Mouse (Mus musculus) kidney, embryonic 16.5 days (tissue): Measurements from ENCODE around the gene Arhgef6. TPM values are rescaled to one million over a fixed set of nuclear protein-coding genes. Genes with fewer than 3 reads are reported as not detected.

Experiments
- ATAC-seq: fragments of 200-750 bp; cut with Nextera tagmentation; 2 replicates; pipeline ENCODE4 v1.8.0; 2017; ENCODE audit warnings: moderate TSS enrichment; ENCODE audit not compliant: low FRiP score, low TSS enrichment
- H3K27ac ChIP-seq: fragments of 300-500 bp; sonication (generic); 2 replicates; pipeline ENCODE4 v1.5.1; 2014; ENCODE audit warnings: low read length
- H3K27me3 ChIP-seq: fragments of 300-500 bp; sonication (generic); 2 replicates; pipeline ENCODE4 v1.6.1; 2014; ENCODE audit warnings: low read length, control low read depth, mixed read lengths; ENCODE audit not compliant: insufficient read depth
- H3K36me3 ChIP-seq: fragments of 300-500 bp; sonication (generic); 2 replicates; pipeline ENCODE4 v1.6.1; 2014; ENCODE audit warnings: low read length, control low read depth, mixed read lengths; ENCODE audit not compliant: insufficient read depth
- H3K4me1 ChIP-seq: fragments of 300-500 bp; sonication (generic); 2 replicates; pipeline ENCODE4 v1.6.1; 2014; ENCODE audit warnings: low read length, control low read depth, mixed read lengths; ENCODE audit not compliant: insufficient read depth
- H3K4me2 ChIP-seq: fragments of 300-500 bp; sonication (generic); replicated peaks from 2 replicates; pipeline ENCODE4 v1.6.1; 2014; ENCODE audit warnings: low read depth, low read length
- H3K4me3 ChIP-seq: fragments of 300-500 bp; sonication (generic); 2 replicates; pipeline ENCODE4 v1.5.1; 2014; ENCODE audit warnings: mild to moderate bottlenecking, low read length
- H3K9ac ChIP-seq: fragments of 300-500 bp; sonication (generic); replicated peaks from 2 replicates; pipeline ENCODE4 v1.6.1; 2014; ENCODE audit warnings: low read length
- H3K9me3 ChIP-seq: fragments of 300-500 bp; sonication (generic); 2 replicates; pipeline ENCODE4 v1.6.1; 2016; ENCODE audit warnings: low read length, control low read depth
- WGBS: fragments of 180-500 bp; shearing (Covaris S2); extraction: QIAGEN DNeasy Blood & Tissue Kit; methylation state at CpG from one replicate; pipeline ENCODE4 v1.1.7; 2014; 5-methylcytosine and 5-hydroxymethylcytosine counted together
- polyA plus RNA-seq: library from polyadenylated mRNA; unstranded; fragments of >200 nt; fragmentation: Nextera tagmentation; extraction: Ambion mirVana; gene quantifications from 2 replicates; pipeline ENCODE4 v1.2.1, GENCODE M21; 2015

Arhgef6 gene
- 3.9 and 4.1 TPM in 2 replicates for polyA plus RNA-seq

DNA sequence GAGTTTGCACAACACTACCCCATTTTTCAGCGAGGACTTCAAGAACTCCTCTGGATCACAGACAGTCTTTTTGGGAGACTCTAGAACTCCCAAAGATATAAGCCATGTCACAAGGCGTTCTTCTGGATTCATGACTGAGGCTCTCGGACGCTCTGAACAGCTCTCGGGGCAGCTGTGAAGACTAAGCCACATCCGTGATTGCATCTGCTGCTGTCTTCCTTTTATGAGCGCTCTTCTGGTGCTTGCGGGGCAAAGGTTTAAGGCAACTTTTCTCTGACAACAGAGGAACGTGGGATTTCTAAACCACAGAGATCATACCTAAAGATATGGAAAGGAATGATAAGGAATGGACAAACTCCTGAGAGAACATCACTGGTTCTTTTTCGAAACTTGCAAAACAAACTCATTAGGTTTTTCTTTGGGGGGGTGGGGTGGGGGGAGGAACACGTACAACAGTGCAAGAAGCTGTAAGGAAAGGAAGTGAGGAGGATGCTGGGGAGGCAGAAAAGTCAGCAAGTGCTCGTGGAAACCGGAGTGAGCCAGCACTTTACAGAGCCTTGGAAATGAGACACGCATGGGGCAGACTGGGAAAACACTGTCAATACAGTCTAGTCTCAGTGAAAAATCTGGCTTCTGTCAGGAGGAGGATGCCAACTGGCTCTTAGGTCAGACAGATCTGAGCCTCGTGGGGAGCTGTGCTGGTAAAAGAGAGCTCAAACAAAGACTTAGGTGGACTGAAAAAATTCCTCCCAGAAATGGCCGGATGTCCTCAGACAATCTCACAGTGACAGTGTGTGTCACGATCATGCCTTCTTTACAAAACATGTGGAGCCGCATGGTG is at the start of gene Arhgef6:
Gene Arhgef6 (minus strand): TSS at position 359 of the 841 bp plus-strand sequence.
- Histone ChIP-seq H3K36me3 (no peaks in the 10 kb centered on the region), H3K27me3 (no peaks in the 10 kb centered on the region), H3K4me3 (no peak within 1 kb of the TSS), H3K9ac (no peak within 1 kb of the TSS), H3K4me2 (no peak within 1 kb of the TSS; the same call in 1 of the 2 replicates), H3K4me1 (no peaks in the 10 kb centered on the region), H3K27ac (no peak within 1 kb of the TSS), H3K9me3 (no peaks in the 10 kb centered on the region)
- no peak for ATAC-seq
- WGBS = 49% methylated on average over 18 of the region's 18 CpGs

DNA sequence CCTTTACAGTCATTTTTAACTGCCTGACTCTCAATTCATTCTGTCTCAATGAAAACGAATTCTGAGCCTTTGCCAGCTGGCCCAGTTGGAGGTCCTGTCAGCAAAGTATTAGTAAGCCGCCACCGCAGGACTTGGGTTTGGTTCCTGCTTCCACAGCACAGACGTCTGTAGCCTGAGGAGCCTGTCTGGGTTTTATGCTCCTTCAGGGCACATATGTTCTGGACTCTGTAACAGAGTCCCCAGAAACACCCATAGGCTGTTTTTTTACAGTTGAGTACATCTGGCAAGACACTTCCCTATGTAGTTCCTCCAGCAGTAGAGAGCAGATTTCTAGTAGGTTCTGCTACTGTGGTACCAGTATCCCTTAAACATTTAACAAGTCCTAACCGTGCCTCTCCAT is 42.4 kb upstream of the Arhgef6 start:
- Histone ChIP-seq H3K36me3 (peaks cover 45% of the 10 kb centered on the region), H3K27me3 (no peaks in the 10 kb centered on the region), H3K4me1 (no peaks in the 10 kb centered on the region), H3K9me3 (no peaks in the 10 kb centered on the region), H3K9ac (no peak overlapping the region), H3K4me3 (no peak overlapping the region), H3K27ac (no peak overlapping the region), H3K4me2 (no peak overlapping the region)
- WGBS = 81% methylated on average over 5 of the region's 5 CpGs
- no peak for ATAC-seq

DNA sequence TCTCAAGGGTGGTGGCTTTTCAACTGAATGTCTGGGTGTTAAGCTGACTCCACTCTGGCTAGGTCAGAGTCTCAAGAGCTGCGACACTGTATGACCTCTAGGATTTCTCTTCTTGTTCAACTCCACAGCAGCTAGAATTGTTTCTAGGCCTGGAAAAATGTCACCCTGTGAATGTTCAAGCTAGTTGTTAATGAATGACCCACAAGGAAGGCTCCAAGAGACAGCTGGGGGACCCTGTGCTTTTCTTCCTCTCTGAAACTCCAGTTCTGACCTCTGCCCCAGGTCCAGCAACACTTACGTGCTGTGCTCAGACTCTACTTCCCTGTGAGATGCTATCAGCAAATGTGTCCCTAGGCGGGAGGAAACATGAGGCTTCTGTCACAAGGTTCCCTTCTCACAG is 40.0 kb upstream of the Arhgef6 start:
- Histone ChIP-seq H3K36me3 (peaks cover 30% of the 10 kb centered on the region), H3K27ac (no peak overlapping the region), H3K9ac (no peak overlapping the region), H3K27me3 (no peaks in the 10 kb centered on the region), H3K4me3 (no peak overlapping the region), H3K9me3 (no peaks in the 10 kb centered on the region), H3K4me2 (no peak overlapping the region), H3K4me1 (no peaks in the 10 kb centered on the region)
- 78% methylated on average over 3 of the region's 3 CpGs for WGBS
- peak; percentile 71; the same call in 1 of the 2 replicates for ATAC-seq

DNA sequence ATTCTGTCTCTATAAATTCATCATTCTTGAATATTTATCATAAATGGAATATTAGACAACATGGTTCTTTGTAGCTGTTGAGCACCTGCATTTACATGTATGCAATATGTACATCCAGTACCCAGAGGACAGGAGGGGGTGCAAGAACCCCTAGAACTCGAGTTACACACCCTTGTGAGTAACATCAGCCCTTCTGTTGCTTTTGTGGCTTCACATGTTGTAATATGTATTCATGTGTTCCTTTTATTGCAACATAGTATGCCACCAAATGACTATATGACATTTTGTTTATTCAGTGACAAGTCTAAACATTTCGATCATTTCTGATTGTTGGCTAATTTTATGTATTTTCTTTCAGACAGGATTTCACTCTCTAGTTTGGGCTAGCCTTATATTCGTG is 38.6 kb upstream of the Arhgef6 start:
- Histone ChIP-seq H3K9ac (no peak overlapping the region), H3K9me3 (no peaks in the 10 kb centered on the region), H3K36me3 (peaks cover 26% of the 10 kb centered on the region), H3K27me3 (no peaks in the 10 kb centered on the region), H3K27ac (no peak overlapping the region), H3K4me1 (no peaks in the 10 kb centered on the region), H3K4me2 (no peak overlapping the region), H3K4me3 (no peak overlapping the region)
- 71% methylated on average over 3 of the region's 3 CpGs for whole genome bisulfite sequencing
- ATAC-seq = no peak

DNA sequence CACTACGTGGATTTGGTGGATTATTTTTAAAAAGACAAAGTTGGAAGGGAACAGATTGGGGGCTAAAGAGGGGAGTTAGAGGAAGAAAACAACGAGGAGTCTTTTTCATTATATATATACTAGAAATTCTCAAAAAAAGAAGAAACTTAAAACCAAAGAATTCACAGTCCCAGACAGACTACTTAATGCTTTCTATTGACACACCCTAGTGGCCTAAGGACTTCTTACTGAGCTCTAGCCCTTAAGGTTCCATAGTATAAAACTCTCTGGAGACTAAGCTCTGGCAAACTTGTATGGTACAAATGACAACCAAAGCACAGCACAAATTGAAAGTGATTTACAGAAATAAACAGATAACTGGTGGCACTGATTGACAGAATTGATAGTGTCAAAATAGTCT is 35.5 kb upstream of the Arhgef6 start:
- Histone ChIP-seq H3K9ac (no peak overlapping the region), H3K27me3 (no peaks in the 10 kb centered on the region), H3K4me3 (no peak overlapping the region), H3K4me2 (no peak overlapping the region), H3K27ac (no peak overlapping the region), H3K9me3 (no peaks in the 10 kb centered on the region), H3K4me1 (no peaks in the 10 kb centered on the region), H3K36me3 (peaks cover 12% of the 10 kb centered on the region; the same call in 1 of the 2 replicates)
- WGBS = 77% methylated on average over 2 of the region's 2 CpGs
- ATAC-seq = no peak

DNA sequence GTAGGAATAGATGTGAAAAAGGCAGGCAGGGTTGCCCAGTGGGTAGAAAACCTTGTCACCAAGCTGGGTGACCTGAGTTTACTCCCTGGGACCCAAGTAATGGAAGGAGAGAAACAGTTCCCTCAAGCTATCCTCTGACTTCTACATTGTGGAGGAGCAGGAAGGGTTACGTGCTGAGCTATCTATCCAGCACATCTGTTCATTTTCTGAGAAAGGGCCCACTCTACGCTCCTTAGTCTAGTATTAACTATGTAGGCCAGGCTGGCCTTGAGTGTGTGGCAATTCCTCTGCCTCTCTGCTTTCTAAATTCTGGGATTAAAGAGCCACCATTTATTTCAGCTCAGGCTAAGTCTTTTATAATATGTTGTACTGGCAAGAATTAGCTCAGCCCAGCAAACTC is 35.0 kb upstream of the Arhgef6 start:
- 86% methylated on average over 2 of the region's 2 CpGs for WGBS
- no peaks in the 10 kb centered on the region for H3K27me3 ChIP-seq
- no peak overlapping the region for H3K9ac ChIP-seq
- H3K9me3 ChIP-seq = no peaks in the 10 kb centered on the region
- peaks cover 9% of the 10 kb centered on the region; the same call in 1 of the 2 replicates for H3K36me3 ChIP-seq
- ATAC-seq = no peak
- no peak overlapping the region for H3K4me3 ChIP-seq
- H3K4me2 ChIP-seq = no peak overlapping the region
- H3K4me1 ChIP-seq = no peaks in the 10 kb centered on the region
- H3K27ac ChIP-seq = no peak overlapping the region

DNA sequence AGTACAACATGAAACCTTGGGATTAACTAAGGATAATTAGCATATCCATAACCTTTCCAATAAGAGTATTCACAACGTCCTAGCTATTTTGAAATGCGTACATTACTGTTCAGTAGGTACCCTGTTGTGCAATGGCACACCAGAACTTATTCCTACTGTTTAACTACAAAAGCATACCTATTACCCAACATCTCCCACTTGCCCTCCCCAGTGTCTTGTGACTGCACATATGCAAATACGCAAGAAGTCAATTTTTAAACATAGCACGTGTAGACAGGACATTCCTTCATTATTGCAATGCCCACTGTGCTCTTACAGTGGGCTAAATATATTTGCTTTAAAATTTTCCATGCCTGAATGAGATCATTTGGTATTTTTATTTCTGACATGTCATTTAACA is 34.4 kb upstream of the Arhgef6 start:
- no peaks in the 10 kb centered on the region for H3K27me3 ChIP-seq
- H3K9me3 ChIP-seq = no peaks in the 10 kb centered on the region
- H3K9ac ChIP-seq = no peak overlapping the region
- H3K27ac ChIP-seq = no peak overlapping the region
- 0 out of 2 replicates have a peak, but pooled peaks cover 6% of the 10 kb centered on the region for H3K36me3 ChIP-seq
- H3K4me1 ChIP-seq = no peaks in the 10 kb centered on the region
- H3K4me3 ChIP-seq = no peak overlapping the region
- WGBS = 85% methylated on average over 4 of the region's 4 CpGs
- ATAC-seq = no peak
- no peak overlapping the region for H3K4me2 ChIP-seq

DNA sequence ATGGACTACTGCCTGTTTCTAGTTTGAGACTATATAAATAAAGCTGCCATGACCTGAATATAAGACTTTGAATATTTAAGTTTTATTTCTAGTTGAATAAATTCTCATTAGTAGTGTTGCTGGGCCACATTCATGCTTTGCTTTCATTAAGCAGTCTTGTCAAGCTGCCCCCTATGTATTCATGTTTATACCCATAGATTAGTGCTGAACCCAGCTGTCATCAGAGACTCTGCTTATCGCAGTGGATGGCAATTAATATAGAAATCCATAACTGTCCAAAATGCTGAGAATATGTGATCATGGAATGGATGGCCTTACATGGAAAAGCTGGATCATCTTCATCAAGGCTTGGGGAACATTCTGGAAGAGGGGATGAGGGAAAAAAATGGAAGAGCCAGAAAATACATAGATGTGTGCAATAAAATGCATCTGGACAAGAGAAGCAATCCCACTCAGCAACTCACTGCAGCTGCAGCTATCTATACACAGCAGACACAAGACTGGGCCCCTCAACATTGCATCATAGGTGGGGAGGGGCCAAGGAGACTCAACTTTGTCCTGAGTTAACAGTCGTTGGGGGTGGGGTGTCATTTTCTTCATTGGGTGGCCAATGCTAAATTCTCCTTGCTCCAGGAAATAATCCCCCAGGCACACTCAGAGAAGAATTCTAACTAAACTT is 26.5 kb upstream of the Arhgef6 start:
- Histone ChIP-seq H3K4me2 (no peak overlapping the region), H3K9ac (no peak overlapping the region), H3K36me3 (no peaks in the 10 kb centered on the region), H3K9me3 (no peaks in the 10 kb centered on the region), H3K27me3 (no peaks in the 10 kb centered on the region), H3K4me3 (no peak overlapping the region), H3K27ac (no peak overlapping the region), H3K4me1 (no peaks in the 10 kb centered on the region)
- 70% methylated on average over 2 of the region's 2 CpGs for WGBS
- no peak for ATAC-seq

DNA sequence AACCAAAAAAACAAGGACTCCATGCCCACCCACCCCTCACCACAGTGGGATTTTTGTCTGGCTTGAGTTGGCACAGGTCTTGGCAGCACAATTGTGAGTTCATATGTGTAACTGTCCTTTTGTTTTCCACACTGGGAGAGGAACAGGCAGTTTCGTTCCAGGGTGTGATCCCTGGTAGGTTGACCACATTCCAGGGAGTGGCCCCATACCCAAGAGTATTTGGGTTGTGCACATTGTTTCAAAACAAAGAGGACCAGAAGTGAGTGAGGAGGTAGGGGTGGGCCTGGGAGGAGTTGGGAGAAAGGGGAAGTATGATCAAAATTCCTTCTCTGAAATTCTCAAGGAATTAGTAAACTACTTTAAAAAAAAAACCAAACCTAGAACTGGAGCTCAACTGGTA is 20.8 kb upstream of the Arhgef6 start:
- no peaks in the 10 kb centered on the region for H3K27me3 ChIP-seq
- H3K4me1 ChIP-seq = no peaks in the 10 kb centered on the region
- H3K27ac ChIP-seq = no peak overlapping the region
- 64% methylated on average over 1 of the region's 1 CpGs for WGBS
- ATAC-seq = no peak
- H3K9ac ChIP-seq = no peak overlapping the region
- H3K4me3 ChIP-seq = no peak overlapping the region
- H3K36me3 ChIP-seq = no peaks in the 10 kb centered on the region
- no peak overlapping the region for H3K4me2 ChIP-seq
- no peaks in the 10 kb centered on the region for H3K9me3 ChIP-seq

DNA sequence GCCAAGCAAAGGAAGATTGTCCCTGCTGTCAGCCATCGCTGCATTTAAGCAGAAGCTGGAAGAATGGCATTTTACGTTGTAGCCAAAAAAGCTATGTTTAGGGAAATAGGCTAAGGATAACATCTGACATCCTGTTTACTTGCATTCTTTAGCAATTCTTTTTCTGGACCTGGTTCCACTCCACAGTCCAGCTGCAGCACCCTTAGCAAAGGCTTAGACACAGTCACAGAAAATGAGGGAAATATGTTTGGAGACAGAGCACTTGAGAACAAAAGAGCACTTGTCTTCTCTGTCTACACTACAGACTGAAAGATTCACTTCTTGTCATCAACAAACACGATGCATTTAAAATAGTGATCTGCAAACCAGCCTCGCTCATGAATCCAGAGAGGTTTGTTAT is 691 bp upstream of the Arhgef6 start:
- Histone ChIP-seq H3K4me2 (no peak overlapping the region), H3K9ac (no peak overlapping the region), H3K27ac (no peak overlapping the region), H3K4me1 (no peaks in the 10 kb centered on the region), H3K36me3 (no peaks in the 10 kb centered on the region), H3K9me3 (no peaks in the 10 kb centered on the region), H3K4me3 (no peak overlapping the region), H3K27me3 (no peaks in the 10 kb centered on the region)
- WGBS = 65% methylated on average over 4 of the region's 4 CpGs
- ATAC-seq = no peak
